Mouse (Mus musculus): ENCODE data around the gene 3110082I17Rik.

- TF ChIP-seq GATA1 (IDR thresholded peaks at IDR 0.05; ENCODE audit: borderline replicate concordance, low read length) (no peak), CTCF (IDR thresholded peaks at IDR 0.05; ENCODE audit: low read depth, low read length) (no peak)
These were observed 58.2 kb downstream of the 3110082I17Rik start for GRCm38 (mm10) chr5:139402106-139402505.
